Mouse (Mus musculus) MEL (cell line): ENCODE data around the gene Hmgb1. TPM values are rescaled to one million over a fixed set of nuclear protein-coding genes. Genes with fewer than 3 reads are reported as not detected.

Experiments used
- DNase-seq: peaks from one replicate; pipeline ENCODE4 v3.0.0; 2011; ENCODE audit warnings: low read depth, low spot score
- H3K27ac ChIP-seq: 2 replicates; pipeline ENCODE4 v1.5.1; 2012; ENCODE audit warnings: low read depth, mild to moderate bottlenecking, control low read depth, low read length, moderate library complexity; ENCODE audit not compliant: control insufficient read depth
- H3K27me3 ChIP-seq, 2 experiments: fragments of 150-350 bp in 1 of 2; sonication (generic) in 1 of 2; 2 replicates each; pipeline ENCODE4 v1.6.1; 2012; ENCODE audit warnings: low read length in 2 of 2, mild to moderate bottlenecking in 2 of 2, improper control_type of control experiment in 1 of 2, moderate library complexity in 1 of 2; ENCODE audit not compliant: insufficient read depth in 2 of 2, control insufficient read depth in 1 of 2
- H3K36me3 ChIP-seq, 2 experiments: 2 replicates each; pipeline ENCODE4 v1.6.1; 2012 to 2014; ENCODE audit warnings: low read length in 2 of 2, improper control_type of control experiment in 1 of 2, inconsistent platforms in 1 of 2, mild to moderate bottlenecking in 1 of 2; ENCODE audit not compliant: insufficient read depth in 2 of 2, control insufficient read depth in 1 of 2
- H3K4me1 ChIP-seq, 2 experiments: fragments of 150-350 bp in 1 of 2; sonication (generic) in 1 of 2; 2 replicates each; pipeline ENCODE4 v1.6.1; 2012; ENCODE audit warnings: low read length in 2 of 2, improper control_type of control experiment in 1 of 2, mild to moderate bottlenecking in 1 of 2; ENCODE audit not compliant: insufficient read depth in 2 of 2, control insufficient read depth in 1 of 2
- H3K4me3 ChIP-seq, 2 experiments: fragments of 150-350 bp in 1 of 2; sonication (generic) in 1 of 2; 2 replicates each; pipeline ENCODE4 v1.5.1; 2012; ENCODE audit warnings: low read depth in 2 of 2, low read length in 2 of 2, mild to moderate bottlenecking in 2 of 2, moderate library complexity in 2 of 2, control low read depth in 1 of 2, improper control_type of control experiment in 1 of 2; ENCODE audit not compliant: control insufficient read depth in 1 of 2, insufficient read depth in 1 of 2
- H3K79me2 ChIP-seq: 2 replicates; pipeline ENCODE4 v1.6.1; 2012; ENCODE audit warnings: mild to moderate bottlenecking, low read length, moderate library complexity; ENCODE audit not compliant: control insufficient read depth, poor library complexity, insufficient read depth
- H3K9ac ChIP-seq: 2 replicates; pipeline ENCODE4 v1.6.1; 2012; ENCODE audit warnings: low read depth, mild to moderate bottlenecking, control low read depth, low read length, moderate library complexity; ENCODE audit not compliant: control insufficient read depth, poor library complexity, severe bottlenecking
- H3K9me3 ChIP-seq: fragments of 150-350 bp; sonication (generic); replicated peaks from 2 replicates; pipeline ENCODE4 v1.6.1; 2012; ENCODE audit warnings: mild to moderate bottlenecking, low read length, improper control_type of control experiment, moderate library complexity; ENCODE audit not compliant: insufficient read depth
- CHD2 ChIP-seq: IDR thresholded peaks from 2 replicates; pipeline ENCODE4 v1.6.1; 2011; ENCODE audit warnings: low read length, improper control_type of control experiment
- EP300 ChIP-seq, 2 experiments: IDR thresholded peaks; 2 replicates each; pipeline ENCODE4 v1.6.1; 2011; ENCODE audit warnings: improper control_type of control experiment in 2 of 2, low read length in 2 of 2, low read depth in 1 of 2, mild to moderate bottlenecking in 1 of 2
- MAZ ChIP-seq: IDR thresholded peaks from 2 replicates; pipeline ENCODE4 v1.6.1; 2012; ENCODE audit warnings: low read depth, mild to moderate bottlenecking, inconsistent platforms, low read length, improper control_type of control experiment
- MEF2A ChIP-seq: IDR thresholded peaks from 2 replicates; pipeline ENCODE4 v1.6.1; 2014; ENCODE audit warnings: low read depth, mild to moderate bottlenecking, inconsistent platforms, low read length, improper control_type of control experiment; ENCODE audit not compliant: poor library complexity, insufficient replicate concordance, severe bottlenecking; ENCODE audit errors: extremely low read depth
- MYB ChIP-seq: IDR thresholded peaks from 2 replicates; pipeline ENCODE4 v1.6.1; 2011; ENCODE audit warnings: mild to moderate bottlenecking, low read depth, low read length, improper control_type of control experiment
- RCOR1 ChIP-seq: IDR thresholded peaks from 2 replicates; pipeline ENCODE4 v1.6.1; 2012; ENCODE audit warnings: low read depth, mild to moderate bottlenecking, inconsistent platforms, low read length, improper control_type of control experiment
- TAL1 ChIP-seq: IDR thresholded peaks from 2 replicates; pipeline ENCODE4 v1.6.1; 2012; ENCODE audit warnings: mild to moderate bottlenecking, inconsistent platforms, low read length, moderate library complexity, mixed read lengths
- UBTF ChIP-seq: IDR thresholded peaks from 2 replicates; pipeline ENCODE4 v1.6.1; 2012; ENCODE audit warnings: low read depth, mild to moderate bottlenecking, inconsistent platforms, low read length, improper control_type of control experiment, moderate library complexity, borderline replicate concordance; ENCODE audit not compliant: insufficient read depth
- polyA plus RNA-seq, 2 experiments: library from polyadenylated mRNA; stranded (reverse) in 1 of 2; unstranded in 1 of 2; fragments of >175 nt in 1 of 2; fragments of >200 nt in 1 of 2; gene quantifications; 2 replicates each; pipeline versions ENCODE4 v1.2.1 to v1.2.4; 2012; ENCODE audit warnings: low replicate concordance in 2 of 2, low read depth in 1 of 2; ENCODE audit not compliant: insufficient read length in 2 of 2, insufficient read depth in 1 of 2, missing spikeins in 1 of 2
- total RNA-seq: library from RNA; depleted of rRNA; stranded (reverse); fragments of 300-350 nt; gene quantifications from 2 replicates; pipeline ENCODE4 v1.2.3, GENCODE M21; 2012

The Hmgb1 gene
- total and polyA plus RNA-seq, 3 experiments, result 600 to 678 TPM; not detected in 1

DNA sequence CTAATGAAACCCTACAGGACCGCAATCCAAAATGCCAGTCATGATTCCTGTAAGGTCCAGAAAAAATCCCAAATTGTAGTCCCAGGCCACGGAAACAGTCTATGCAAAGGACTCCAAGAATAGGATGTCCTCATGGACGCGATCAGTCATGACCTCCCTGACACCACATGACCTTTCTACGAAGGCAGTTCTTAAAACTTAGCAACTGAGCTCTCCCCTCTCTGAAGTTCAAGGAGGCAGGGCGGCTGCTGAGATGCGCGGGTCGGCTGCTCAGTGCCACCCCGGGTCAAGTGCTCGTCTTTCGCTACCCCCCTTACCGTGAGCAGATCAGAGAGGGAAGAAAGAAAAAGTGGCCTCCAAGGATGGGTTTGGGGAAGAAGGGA, 577 bp downstream of the Hmgb1 start (continued):
- no peak for TF ChIP-seq MEF2A
- TF ChIP-seq TAL1, result no peak
- TF ChIP-seq CHD2, result peak; percentile 27; the same call in 1 of the 2 replicates
- TF ChIP-seq, all 39 proteins: peak for 17

DNA sequence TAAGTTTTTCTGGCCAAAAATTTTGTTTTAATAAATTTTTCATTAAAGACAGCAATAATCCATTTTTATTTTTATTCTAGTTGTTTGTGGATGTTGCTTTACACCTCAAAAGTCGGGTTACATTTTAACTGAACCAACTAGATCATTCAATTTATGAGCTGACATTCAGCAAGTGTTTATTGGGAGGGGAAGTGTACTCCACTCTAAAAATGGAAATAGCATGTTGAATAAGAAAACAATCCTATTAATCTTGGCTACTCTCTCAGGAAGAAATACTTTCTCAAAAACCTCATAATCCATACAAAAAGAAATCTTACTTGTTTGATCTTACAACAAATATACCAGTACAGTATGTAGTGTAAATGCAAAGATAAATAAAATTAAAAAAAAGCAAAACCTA, 1.2 kb downstream of the Hmgb1 start:
- Histone ChIP-seq H3K4me1 (peaks cover 19 to 28% of the 10 kb centered on the region in 2 experiments), H3K9ac (peak overlapping the region; percentile 89), H3K27ac (peak overlapping the region; percentile 94), H3K9me3 (no peaks in the 10 kb centered on the region), H3K4me3 (peak overlapping the region; percentile 65 to 80), H3K27me3 (no peaks in the 10 kb centered on the region), H3K79me2 (peaks cover 38% of the 10 kb centered on the region), H3K36me3 (peaks cover 14 to 52% of the 10 kb centered on the region in 2 experiments)
- TF ChIP-seq MEF2A (no peak), MAZ (peak; percentile 59; the same call in 1 of the 2 replicates)
- peak; percentile 56 for DNase-seq

DNA sequence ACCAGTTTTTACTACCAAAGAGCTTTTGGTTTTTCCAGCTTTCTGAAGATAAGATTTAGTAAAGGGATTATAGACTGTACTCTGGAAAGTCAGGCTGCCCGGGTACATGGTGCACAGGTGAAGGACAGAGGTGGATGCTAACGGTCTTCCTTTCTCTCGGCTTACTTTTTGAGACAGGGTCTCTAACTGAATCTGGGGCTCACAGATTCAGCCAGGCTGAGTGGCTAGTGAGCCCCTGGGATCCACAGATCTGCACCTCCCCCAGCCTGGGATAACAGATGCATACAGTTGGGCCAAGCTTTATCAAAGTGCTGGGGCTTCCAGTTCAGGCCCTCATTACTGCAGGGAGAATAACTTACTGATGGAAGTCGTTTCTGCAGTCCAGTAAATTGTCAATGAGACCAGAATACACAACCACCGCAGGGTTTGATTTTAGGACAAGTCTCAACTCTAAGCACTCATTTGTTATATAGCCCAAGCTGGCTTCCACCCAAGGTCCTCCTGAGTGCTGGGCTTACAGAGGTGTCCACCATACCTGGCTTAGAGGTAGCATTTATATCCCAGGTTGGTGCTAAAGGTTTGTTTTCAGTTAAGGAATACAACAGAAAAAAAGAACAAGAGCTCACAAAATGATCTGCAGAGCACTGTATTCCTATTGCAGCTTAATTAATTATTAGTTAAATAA, 2.0 kb downstream of the Hmgb1 start:
- H3K36me3 ChIP-seq, result peaks cover 6 to 54% of the 10 kb centered on the region in 2 experiments; a peak in 3 of 4 replicates
- peak; percentile 29 for DNase-seq
- no peaks in the 10 kb centered on the region for H3K9me3 ChIP-seq
- H3K9ac ChIP-seq, result no peak overlapping the region
- peaks cover 24 to 32% of the 10 kb centered on the region in 2 experiments for H3K4me1 ChIP-seq
- no peaks in the 10 kb centered on the region for H3K27me3 ChIP-seq
- H3K79me2 ChIP-seq, result peaks cover 35% of the 10 kb centered on the region
- H3K4me3 ChIP-seq, result no peak overlapping the region; a peak in 1 of 4 replicates
- TF ChIP-seq CHD2, result no peak
- TF ChIP-seq EP300 (IDR thresholded peaks at IDR 0.05; ENCODE audit: low read depth in 1 of 2, low read length in 2 of 2), result peak in 1 of 2 experiments; percentile 21; a peak in 2 of 4 replicates
- no peak overlapping the region for H3K27ac ChIP-seq

DNA sequence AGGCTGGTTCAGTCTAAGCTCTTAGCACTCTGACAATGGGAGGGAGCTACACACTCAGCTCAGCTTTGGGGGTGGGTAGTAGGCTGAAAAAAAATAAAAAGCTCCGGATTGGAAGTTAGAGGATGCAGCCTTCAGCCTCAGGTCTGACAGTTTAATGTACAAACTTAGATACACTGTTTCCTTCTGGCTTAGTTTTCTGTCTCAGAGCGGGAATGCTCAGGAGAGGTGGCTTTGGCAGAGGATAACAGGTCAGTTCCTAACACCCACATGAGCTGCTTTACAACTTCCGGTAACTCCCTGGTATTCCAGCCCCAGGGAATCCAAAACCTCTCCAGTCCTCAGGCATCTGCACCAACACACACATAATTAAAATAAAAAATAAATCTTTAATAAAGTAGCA, 4.5 kb downstream of the Hmgb1 start:
- Histone ChIP-seq H3K4me3 (no peak overlapping the region), H3K27ac (no peak overlapping the region), H3K36me3 (peaks cover 0 to 35% of the 10 kb centered on the region in 2 experiments; a peak in 2 of 4 replicates), H3K9ac (no peak overlapping the region), H3K27me3 (no peaks in the 10 kb centered on the region), H3K79me2 (peaks cover 10% of the 10 kb centered on the region), H3K9me3 (no peaks in the 10 kb centered on the region), H3K4me1 (peaks cover 19 to 22% of the 10 kb centered on the region in 2 experiments)
- TF ChIP-seq MEF2A, result no peak
- TF ChIP-seq RCOR1, result no peak
- no peak for TF ChIP-seq UBTF
- no peak for TF ChIP-seq MYB
- no peak for TF ChIP-seq EP300 (IDR thresholded peaks at IDR 0.05; ENCODE audit: low read depth in 1 of 2, low read length in 2 of 2)
- no peak for DNase-seq
